Mouse (Mus musculus): ENCODE results near the gene Gp2. TPM values are rescaled to one million over a fixed set of nuclear protein-coding genes. Genes with fewer than 3 reads are reported as not detected.

Gene Gp2
- not detected for polyA plus RNA-seq (2017; shearing (Covaris generic))

DNA sequence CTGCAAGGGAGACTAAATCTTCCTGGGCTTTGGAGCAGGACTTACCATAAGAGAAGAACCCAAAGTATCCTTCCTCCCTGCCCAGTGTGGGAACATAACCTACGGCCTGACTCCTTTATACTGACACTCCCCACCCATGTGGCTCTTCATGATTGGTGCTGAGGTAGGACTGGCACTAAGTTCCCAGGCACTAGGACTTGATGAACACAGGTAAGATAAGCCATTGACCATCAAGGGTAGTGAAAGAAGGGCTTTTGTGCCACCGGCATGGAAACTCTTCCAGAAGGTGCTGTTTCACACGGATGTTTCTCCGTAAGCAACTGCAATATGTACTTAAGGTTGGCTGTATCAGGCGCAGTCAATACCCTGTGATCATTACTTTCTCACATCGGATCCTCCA, at the start of gene Gp2:
TSS of gene Gp2 (minus strand) at position 101 of the 400 bp plus-strand sequence.

DNA sequence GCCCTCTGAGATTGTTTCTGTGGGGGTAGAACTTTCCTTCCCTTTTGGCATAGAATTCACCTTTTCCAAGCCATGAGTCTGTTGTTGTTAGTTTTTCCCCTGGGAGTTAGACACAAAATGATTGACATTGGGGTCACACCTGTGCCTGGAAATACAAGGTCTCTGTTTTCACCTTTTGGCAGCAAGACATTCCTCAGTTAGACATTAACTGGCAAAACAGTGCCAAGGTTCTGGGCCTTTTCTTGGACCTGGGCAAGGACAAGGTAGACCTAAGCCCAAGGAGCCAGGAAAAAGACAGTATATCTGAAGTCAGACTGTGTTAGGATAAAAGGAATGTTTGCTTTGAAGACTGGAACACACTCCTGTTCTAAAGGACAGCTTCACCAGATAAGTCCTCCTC, 20.2 kb upstream of the Gp2 start, which contains the start of gene Umod:
TSS of gene Umod (minus strand) at position 27 of the 400 bp plus-strand sequence.

Other genes with a start within 250 kb of the Gp2 start
- not detected for gene Umod, start 20.0 kb upstream of the Gp2 start, polyA plus RNA-seq (2017; shearing (Covaris generic))
- gene Acsm5, start 60.2 kb upstream of the Gp2 start, polyA plus RNA-seq (2017; shearing (Covaris generic)) = not detected
- gene Pdilt, start 64.2 kb upstream of the Gp2 start, polyA plus RNA-seq (2017; shearing (Covaris generic)) = not detected
- gene Acsm2, start 95.1 kb upstream of the Gp2 start, polyA plus RNA-seq (2017; shearing (Covaris generic)) = not detected
- gene Acsm1, start 147.7 kb upstream of the Gp2 start, polyA plus RNA-seq (2017; shearing (Covaris generic)) = not detected
- gene Acsm4, start 230.7 kb upstream of the Gp2 start, polyA plus RNA-seq (2017; shearing (Covaris generic)) = not detected